ENCODE assay signal across 8 mouse cellular contexts in the genomic region with DNA sequence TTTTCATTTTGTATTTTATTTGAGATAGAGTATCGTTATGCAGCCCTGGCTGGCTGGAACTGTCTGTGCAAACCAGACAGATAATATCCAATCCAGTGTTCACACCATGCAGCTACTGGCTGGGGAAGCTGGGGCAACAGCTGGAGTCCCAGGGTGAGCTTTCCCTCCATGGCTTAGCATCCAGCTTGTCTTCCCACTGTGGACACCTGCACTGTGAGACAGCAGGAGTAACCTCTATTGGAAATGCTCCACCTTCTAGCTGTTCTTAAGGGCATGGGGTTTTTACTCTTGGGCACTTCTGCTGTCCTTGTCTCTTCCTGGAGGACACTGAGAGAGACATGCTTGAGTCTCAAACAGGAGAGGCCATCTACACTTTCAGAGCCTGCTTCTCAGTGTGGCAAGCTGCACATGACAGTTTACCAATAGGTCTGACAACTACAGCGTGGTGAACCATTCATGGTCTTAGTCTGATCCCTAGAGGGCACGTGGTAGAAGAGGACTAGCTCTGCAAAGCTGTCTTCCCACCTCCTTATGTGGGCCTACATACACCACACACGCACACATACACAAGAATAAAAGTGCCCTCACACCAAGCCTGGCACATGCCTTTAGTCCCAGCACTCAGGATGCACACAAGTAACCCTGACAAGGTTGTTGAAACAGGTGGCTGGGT. TPM values are rescaled to one million over a fixed set of nuclear protein-coding genes. Genes with fewer than 3 reads are reported as not detected.
DNase-seq lines count a peak whose midpoint lies in the region; ATAC-seq and TF ChIP-seq lines count a peak whose summit lies in the region.

No protein-coding gene starts in this region.

- no peaks in the 10 kb centered on the region for H3K27me3 ChIP-seq in kidney, adult 2 months (replicated peaks; ENCODE audit: control insufficient read depth, insufficient read depth, low read length)
- H3K27me3 ChIP-seq in hindbrain, embryonic 14.5 days (ENCODE audit: control insufficient read depth, insufficient read depth, low read length) = no peaks in the 10 kb centered on the region
- no peaks in the 10 kb centered on the region for H3K27me3 ChIP-seq in midbrain, embryonic 16.5 days (ENCODE audit: control insufficient read depth, insufficient read depth, low read depth, low read length)

- 0 out of 2 replicates have a peak, but pooled peaks have one; percentile 23 for TF ChIP-seq CTCF in kidney, adult 2 months (conservative IDR thresholded peaks at IDR 0.05; ENCODE audit: insufficient read depth, insufficient read length, low read depth, low read length)

- H3K27ac ChIP-seq in kidney, adult 2 months (ENCODE audit: insufficient read depth, low read depth, low read length) = peak overlapping the region; percentile 11
- H3K27ac ChIP-seq in brown adipose tissue, adult 24 weeks (replicated peaks; ENCODE audit: low read depth, low read length) = no peak overlapping the region
- H3K27ac ChIP-seq in hindbrain, embryonic 14.5 days = no peak overlapping the region
- peak overlapping the region; percentile 98 for H3K27ac ChIP-seq in midbrain, embryonic 16.5 days (ENCODE audit: low read length)

- peak overlapping the region; percentile 78 for H3K9ac ChIP-seq in hindbrain, embryonic 14.5 days
- H3K9ac ChIP-seq in midbrain, embryonic 16.5 days (ENCODE audit: low read depth, low read length) = peak overlapping the region; percentile 57

- peak overlapping the region; percentile 59 for H3K4me2 ChIP-seq in hindbrain, embryonic 14.5 days (replicated peaks)
- peak overlapping the region; percentile 69 for H3K4me2 ChIP-seq in midbrain, embryonic 16.5 days (ENCODE audit: low read length)

- H3K4me1 ChIP-seq in kidney, adult 2 months (ENCODE audit: control insufficient read depth, insufficient read depth, low read length) = peaks cover 5% of the 10 kb centered on the region; the same call in 1 of the 2 replicates
- 0 out of 2 replicates have a peak, but pooled peaks cover 2% of the 10 kb centered on the region for H3K4me1 ChIP-seq in brown adipose tissue, adult 24 weeks (ENCODE audit: control insufficient read depth, insufficient read depth, insufficient read length, low read length)
- H3K4me1 ChIP-seq in hindbrain, embryonic 14.5 days (replicated peaks; ENCODE audit: control insufficient read depth, insufficient read depth, low read length) = peaks cover 12% of the 10 kb centered on the region
- peaks cover 12% of the 10 kb centered on the region for H3K4me1 ChIP-seq in midbrain, embryonic 16.5 days (ENCODE audit: control insufficient read depth, insufficient read depth, low read length)

- 0 out of 2 replicates have a peak, but pooled peaks have one; percentile 0 for ATAC-seq in hindbrain, embryonic 14.5 days (ENCODE audit: low FRiP score)
- peak; percentile 27 for ATAC-seq in midbrain, embryonic 16.5 days

- DNase-seq in kidney, adult 2 months = no peak
- DNase-seq in kidney, postnatal 14 days = no peak
- no peak for DNase-seq in hindbrain, embryonic 14.5 days (ENCODE audit: low spot score)
- no peak for DNase-seq in adrenal gland, postnatal 25 days
- DNase-seq in left cerebral cortex, adult 9 months (ENCODE audit: low spot score in 2 of 2) = no peak
- DNase-seq in frontal cortex, postnatal 14 days (ENCODE audit: low spot score in 2 of 2) = no peak

- no peaks in the 10 kb centered on the region; the same call in 1 of the 2 replicates for H3K36me3 ChIP-seq in kidney, adult 2 months (ENCODE audit: control insufficient read depth, insufficient read depth, low read length)
- H3K36me3 ChIP-seq in hindbrain, embryonic 14.5 days (replicated peaks; ENCODE audit: control insufficient read depth, insufficient read depth) = peaks cover 55% of the 10 kb centered on the region
- peaks cover 13% of the 10 kb centered on the region for H3K36me3 ChIP-seq in midbrain, embryonic 16.5 days (ENCODE audit: control insufficient read depth, insufficient read depth, low read length)

- peak overlapping the region; percentile 30 for H3K4me3 ChIP-seq in kidney, adult 2 months (ENCODE audit: insufficient read depth, low read depth, low read length)
- peak overlapping the region; percentile 53 for H3K4me3 ChIP-seq in brown adipose tissue, adult 24 weeks (ENCODE audit: insufficient read depth, low read depth, low read length)
- peak overlapping the region; percentile 60 for H3K4me3 ChIP-seq in hindbrain, embryonic 14.5 days (replicated peaks; ENCODE audit: low read length)
- H3K4me3 ChIP-seq in midbrain, embryonic 16.5 days (ENCODE audit: low read depth, low read length) = peak overlapping the region; percentile 71

- H3K9me3 ChIP-seq in hindbrain, embryonic 14.5 days (ENCODE audit: control insufficient read depth, low read length) = no peaks in the 10 kb centered on the region
- H3K9me3 ChIP-seq in midbrain, embryonic 16.5 days (replicated peaks; ENCODE audit: control insufficient read depth, low read length, poor library complexity, severe bottlenecking) = no peaks in the 10 kb centered on the region

- WGBS in kidney, adult 2 months = 52% methylated on average over 4 of the region's 4 CpGs
- WGBS in hindbrain, embryonic 14.5 days = 68% methylated on average over 4 of the region's 4 CpGs
- WGBS in midbrain, embryonic 16.5 days = 61% methylated on average over 4 of the region's 4 CpGs

- TF ChIP-seq POLR2A in kidney, adult 2 months (IDR thresholded peaks at IDR 0.05; ENCODE audit: low read depth, low read length) = no peak

RNA-seq across cellular contexts. Expression of a gene that starts 1.0 kb away (rescaled TPM):
- not detected in 2 replicates for polyA plus RNA-seq in kidney, adult 2 months (2012; rRNA removed)
- not detected in 2 replicates for polyA plus RNA-seq in brown adipose tissue, adult 24 weeks (2012; ENCODE audit: insufficient read depth, insufficient read length, missing spikeins)
- not detected in 2 replicates for polyA plus RNA-seq in hindbrain, embryonic 14.5 days (2014; fragmentation: Nextera tagmentation; extraction: Ambion mirVana)
- not detected in 2 replicates for polyA plus RNA-seq in midbrain, embryonic 16.5 days (2015; fragmentation: Nextera tagmentation; extraction: Ambion mirVana)
- total RNA-seq in adrenal gland, postnatal 25 days (2021) = not detected in 2 replicates

RNA-seq across cellular contexts. Expression of a gene that starts 1.2 kb away (rescaled TPM):
- polyA plus RNA-seq in kidney, adult 2 months (2012; rRNA removed) = 13.6 and 15.8 TPM in 2 replicates
- polyA plus RNA-seq in brown adipose tissue, adult 24 weeks (2012; ENCODE audit: insufficient read depth, insufficient read length, missing spikeins) = 2.1 and 4.8 TPM in 2 replicates
- polyA plus RNA-seq in hindbrain, embryonic 14.5 days (2014; fragmentation: Nextera tagmentation; extraction: Ambion mirVana) = 12.4 and 13.3 TPM in 2 replicates
- polyA plus RNA-seq in midbrain, embryonic 16.5 days (2015; fragmentation: Nextera tagmentation; extraction: Ambion mirVana) = 18.1 and 18.8 TPM in 2 replicates
- total RNA-seq in adrenal gland, postnatal 25 days (2021) = 9.4 and 12.4 TPM in 2 replicates

RNA-seq across cellular contexts. Expression of a gene that starts 15.2 kb away (rescaled TPM):
- 130 and 143 TPM in 2 replicates for polyA plus RNA-seq in kidney, adult 2 months (2012; rRNA removed)
- polyA plus RNA-seq in brown adipose tissue, adult 24 weeks (2012; ENCODE audit: insufficient read depth, insufficient read length, missing spikeins) = 95.3 and 111 TPM in 2 replicates
- 49.3 and 54.4 TPM in 2 replicates for polyA plus RNA-seq in hindbrain, embryonic 14.5 days (2014; fragmentation: Nextera tagmentation; extraction: Ambion mirVana)
- polyA plus RNA-seq in midbrain, embryonic 16.5 days (2015; fragmentation: Nextera tagmentation; extraction: Ambion mirVana) = 54.8 and 57.4 TPM in 2 replicates
- 45.7 and 60.4 TPM in 2 replicates for total RNA-seq in adrenal gland, postnatal 25 days (2021)

RNA-seq across cellular contexts. Expression of a gene that starts 18.2 kb away (rescaled TPM):
- polyA plus RNA-seq in kidney, adult 2 months (2012; rRNA removed) = 0.62 and 0.64 TPM in 2 replicates
- 0.91 and 2.0 TPM in 2 replicates for polyA plus RNA-seq in brown adipose tissue, adult 24 weeks (2012; ENCODE audit: insufficient read depth, insufficient read length, missing spikeins)
- 129 and 130 TPM in 2 replicates for polyA plus RNA-seq in hindbrain, embryonic 14.5 days (2014; fragmentation: Nextera tagmentation; extraction: Ambion mirVana)
- 91.6 and 93.8 TPM in 2 replicates for polyA plus RNA-seq in midbrain, embryonic 16.5 days (2015; fragmentation: Nextera tagmentation; extraction: Ambion mirVana)
- total RNA-seq in adrenal gland, postnatal 25 days (2021) = 0.90 and 2.9 TPM in 2 replicates

RNA-seq across cellular contexts. Expression of a gene that starts 29.0 kb away (rescaled TPM):
- polyA plus RNA-seq in kidney, adult 2 months (2012; rRNA removed) = 2.8 and 12.0 TPM in 2 replicates
- polyA plus RNA-seq in brown adipose tissue, adult 24 weeks (2012; ENCODE audit: insufficient read depth, insufficient read length, missing spikeins) = 1.9 and 5.7 TPM in 2 replicates
- 1.0 and 1.1 TPM in 2 replicates for polyA plus RNA-seq in hindbrain, embryonic 14.5 days (2014; fragmentation: Nextera tagmentation; extraction: Ambion mirVana)
- polyA plus RNA-seq in midbrain, embryonic 16.5 days (2015; fragmentation: Nextera tagmentation; extraction: Ambion mirVana) = 0.67 and 0.88 TPM in 2 replicates
- 0.46 and 0.76 TPM in 2 replicates for total RNA-seq in adrenal gland, postnatal 25 days (2021)

Comparison
In these comparisons a context has a peak if more than half of its experiments do, and no peak if none do; other contexts are left out.
1. H3K27ac ChIP-seq: peak in kidney, adult 2 months (single experiment) and midbrain, embryonic 16.5 days (single experiment); none in brown adipose tissue, adult 24 weeks (single experiment) and hindbrain, embryonic 14.5 days (single experiment).
2. Peak in every context shown above with its lines, with median percentiles within 50 percentile points of each other: H3K4me3 ChIP-seq.